Mouse (Mus musculus): Measurements from ENCODE around the gene Ccl17. TPM values are rescaled to one million over a fixed set of nuclear protein-coding genes. Genes with fewer than 3 reads are reported as not detected.
"Not testable (repeated sequence)": the region's sequence is repeated elsewhere in the genome, so short reads cannot be mapped to it uniquely, and the experiment has no call there.

Ccl17 gene
- total and polyA plus RNA-seq, 2 experiments from 2014 or later, result 4.4 to 8.5 TPM

DNA sequence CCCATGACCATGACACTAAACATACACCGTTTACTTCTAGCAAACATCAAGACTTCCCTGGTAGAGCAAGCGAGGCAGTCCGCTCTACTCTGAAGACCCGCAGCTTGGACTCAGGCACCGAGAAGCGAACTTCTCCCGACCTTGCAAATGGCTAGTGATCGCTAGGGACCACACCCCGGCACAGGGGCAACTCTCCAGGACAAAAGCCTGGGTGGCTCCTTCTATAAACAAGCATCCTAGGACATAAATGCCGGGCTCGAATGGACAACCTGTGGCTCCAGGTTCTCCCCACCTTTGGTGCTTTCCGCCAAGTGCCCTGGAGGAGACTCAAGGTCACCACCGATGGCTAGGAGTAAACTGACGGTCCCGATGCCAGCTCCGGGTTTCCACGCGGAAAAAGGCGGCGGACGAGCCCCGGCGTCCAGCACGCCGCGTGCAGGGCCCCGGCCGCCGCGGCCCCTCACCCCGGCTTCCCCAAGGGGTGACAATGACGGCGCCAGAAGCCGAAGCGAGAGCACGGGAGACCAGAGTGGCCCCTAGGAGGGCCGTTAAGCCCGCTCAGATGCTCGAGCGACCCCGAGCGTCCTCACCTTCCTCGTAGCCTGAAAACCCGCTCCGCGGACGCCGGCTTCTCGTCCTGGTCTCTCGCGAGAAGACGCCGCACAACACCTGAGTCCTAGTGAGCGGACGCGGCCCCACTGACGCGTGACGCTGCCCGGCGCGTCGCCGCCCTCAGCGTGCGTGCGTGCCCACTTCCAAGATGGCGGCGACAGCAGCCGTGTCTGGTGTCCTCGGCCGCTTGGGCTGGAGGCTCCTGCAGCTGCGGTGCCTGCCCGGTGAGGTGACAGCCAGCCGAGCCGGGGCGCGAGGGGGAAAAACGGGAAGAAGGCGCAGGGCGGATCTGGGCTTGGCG, 27.7 kb downstream of the Ccl17 start, which contains the start of the genes Coq9 and Ciapin1:
TSS of gene Coq9 (plus strand) at position 660 of the 913 bp plus-strand sequence.
TSS of gene Ciapin1 (minus strand) at position 697 of the 913 bp plus-strand sequence.
- peak; percentile 96 for DNase-seq (ENCODE audit: low spot score)
- H3K27me3 ChIP-seq (ENCODE audit: insufficient read depth, low read length), result no peaks in the 10 kb centered on the region
- no peaks in the 10 kb centered on the region for H3K9me3 ChIP-seq (ENCODE audit: low read length)
- ATAC-seq (ENCODE audit: low FRiP score), result peak; percentile 98
- peak within 1 kb of the TSS; percentile 81 for H3K4me3 ChIP-seq (ENCODE audit: low read depth, low read length)
- no peak for TF ChIP-seq CTCF (IDR thresholded peaks at IDR 0.05)
- H3K9ac ChIP-seq (replicated peaks; ENCODE audit: low read length, poor library complexity, severe bottlenecking), result peak within 1 kb of the TSS; percentile 90
- H3K36me3 ChIP-seq (ENCODE audit: insufficient read depth, low read length), result no peaks in the 10 kb centered on the region
- H3K4me2 ChIP-seq (ENCODE audit: low read depth, low read length, poor library complexity, severe bottlenecking), result peak within 1 kb of the TSS; percentile 81
- peak within 1 kb of the TSS; percentile 93 for H3K27ac ChIP-seq (ENCODE audit: low read depth, low read length)
- H3K4me1 ChIP-seq (ENCODE audit: insufficient read depth, low read length), result peaks cover 6% of the 10 kb centered on the region; the same call in 1 of the 2 replicates
- WGBS, result under 1% methylated on average over 79 of the region's 82 CpGs

DNA sequence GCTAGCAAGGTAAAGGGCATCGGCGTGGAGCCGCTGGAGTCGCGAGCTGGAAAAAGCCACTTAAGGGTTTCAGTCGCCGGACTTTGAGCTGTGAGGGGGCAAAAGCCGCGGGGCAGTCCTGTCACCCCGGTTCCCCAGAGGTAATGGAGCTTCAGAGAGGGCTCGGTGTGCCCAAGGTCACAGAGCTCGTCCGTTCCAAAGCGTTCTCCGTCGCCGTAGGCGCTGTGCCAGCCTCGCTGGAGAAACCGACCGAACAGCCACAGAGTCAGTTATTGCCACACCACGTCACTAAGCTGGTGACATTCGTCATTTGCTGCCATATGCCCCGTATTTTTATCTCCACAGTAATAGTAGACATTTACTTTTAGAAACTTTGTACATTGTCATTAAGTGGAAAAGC, 28.3 kb downstream of the Ccl17 start:
- Histone ChIP-seq H3K36me3 (ENCODE audit: insufficient read depth, low read length) (no peaks in the 10 kb centered on the region), H3K27ac (ENCODE audit: low read depth, low read length) (peak overlapping the region; percentile 93), H3K9ac (replicated peaks; ENCODE audit: low read length, poor library complexity, severe bottlenecking) (peak overlapping the region; percentile 90), H3K9me3 (ENCODE audit: low read length) (no peaks in the 10 kb centered on the region), H3K27me3 (ENCODE audit: insufficient read depth, low read length) (no peaks in the 10 kb centered on the region), H3K4me1 (ENCODE audit: insufficient read depth, low read length) (peaks cover 6% of the 10 kb centered on the region; the same call in 1 of the 2 replicates), H3K4me3 (ENCODE audit: low read depth, low read length) (peak overlapping the region; percentile 81), H3K4me2 (ENCODE audit: low read depth, low read length, poor library complexity, severe bottlenecking) (peak overlapping the region; percentile 81)
- DNase-seq (ENCODE audit: low spot score), result peak; percentile 65
- no peak for TF ChIP-seq CTCF (IDR thresholded peaks at IDR 0.05)
- 1% methylated on average over 24 of the region's 24 CpGs for WGBS
- ATAC-seq (ENCODE audit: low FRiP score), result peak; percentile 64

GRCm38 (mm10) chr8:94841183-94841582, 30.9 kb downstream of the Ccl17 start:
- no peak overlapping the region for H3K27ac ChIP-seq (ENCODE audit: low read depth, low read length)
- no peak for DNase-seq (ENCODE audit: low spot score)
- no peak overlapping the region for H3K4me2 ChIP-seq (ENCODE audit: low read depth, low read length, poor library complexity, severe bottlenecking)
- H3K9me3 ChIP-seq (ENCODE audit: low read length), result no peaks in the 10 kb centered on the region
- ATAC-seq (ENCODE audit: low FRiP score), result no peak
- peak; percentile 32; the same call in 1 of the 2 replicates for TF ChIP-seq CTCF (IDR thresholded peaks at IDR 0.05)
- peaks cover 20% of the 10 kb centered on the region for H3K36me3 ChIP-seq (ENCODE audit: insufficient read depth, low read length)
- WGBS, result 57% methylated on average over 2 of the region's 2 CpGs
- H3K4me1 ChIP-seq (ENCODE audit: insufficient read depth, low read length), result peaks cover 6% of the 10 kb centered on the region; the same call in 1 of the 2 replicates
- H3K9ac ChIP-seq (replicated peaks; ENCODE audit: low read length, poor library complexity, severe bottlenecking), result no peak overlapping the region
- H3K27me3 ChIP-seq (ENCODE audit: insufficient read depth, low read length), result no peaks in the 10 kb centered on the region
- H3K4me3 ChIP-seq (ENCODE audit: low read depth, low read length), result no peak overlapping the region

DNA sequence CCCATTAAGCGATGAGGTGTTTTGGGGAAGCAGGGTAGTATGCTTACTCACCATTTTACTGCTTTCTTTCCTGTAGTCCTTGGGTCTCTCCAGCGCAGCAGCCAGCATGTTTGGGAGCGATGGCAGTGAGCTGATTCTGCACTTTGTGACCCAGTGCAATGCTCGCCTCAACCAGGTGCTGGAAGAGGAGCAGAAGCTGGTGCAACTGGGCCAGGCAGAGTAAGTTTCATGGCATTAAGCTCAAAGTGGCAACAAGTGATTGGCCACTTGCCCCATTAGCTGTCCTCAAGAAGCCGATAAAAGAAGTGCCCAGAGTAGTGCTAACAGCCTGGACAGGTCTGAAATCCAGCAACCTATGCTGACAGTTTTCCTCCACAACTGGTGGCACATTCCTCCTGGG, 39.8 kb downstream of the Ccl17 start:
- ATAC-seq (ENCODE audit: low FRiP score), result no peak
- 91% methylated on average over 5 of the region's 5 CpGs for WGBS
- no peak for DNase-seq (ENCODE audit: low spot score)
- H3K36me3 ChIP-seq (ENCODE audit: insufficient read depth, low read length), result peaks cover 60% of the 10 kb centered on the region
- H3K27me3 ChIP-seq (ENCODE audit: insufficient read depth, low read length), result no peaks in the 10 kb centered on the region
- TF ChIP-seq CTCF (IDR thresholded peaks at IDR 0.05), result no peak
- H3K4me3 ChIP-seq (ENCODE audit: low read depth, low read length), result no peak overlapping the region
- no peaks in the 10 kb centered on the region for H3K4me1 ChIP-seq (ENCODE audit: insufficient read depth, low read length)
- no peak overlapping the region for H3K9ac ChIP-seq (replicated peaks; ENCODE audit: low read length, poor library complexity, severe bottlenecking)
- no peaks in the 10 kb centered on the region for H3K9me3 ChIP-seq (ENCODE audit: low read length)
- no peak overlapping the region for H3K27ac ChIP-seq (ENCODE audit: low read depth, low read length)
- H3K4me2 ChIP-seq (ENCODE audit: low read depth, low read length, poor library complexity, severe bottlenecking), result no peak overlapping the region

GRCm38 (mm10) chr8:94854761-94855160, 44.5 kb downstream of the Ccl17 start:
- not testable (repeated sequence) for H3K27ac ChIP-seq (ENCODE audit: low read depth, low read length); H3K27me3 ChIP-seq (ENCODE audit: insufficient read depth, low read length); H3K4me3 ChIP-seq (ENCODE audit: low read depth, low read length); ATAC-seq (ENCODE audit: low FRiP score); H3K9ac ChIP-seq (replicated peaks; ENCODE audit: low read length, poor library complexity, severe bottlenecking); DNase-seq (ENCODE audit: low spot score); H3K9me3 ChIP-seq (ENCODE audit: low read length); H3K4me2 ChIP-seq (ENCODE audit: low read depth, low read length, poor library complexity, severe bottlenecking); H3K4me1 ChIP-seq (ENCODE audit: insufficient read depth, low read length)
- peaks cover 37% of the 10 kb centered on the region for H3K36me3 ChIP-seq (ENCODE audit: insufficient read depth, low read length)
- 90% methylated on average over 11 of the region's 11 CpGs for WGBS

DNA sequence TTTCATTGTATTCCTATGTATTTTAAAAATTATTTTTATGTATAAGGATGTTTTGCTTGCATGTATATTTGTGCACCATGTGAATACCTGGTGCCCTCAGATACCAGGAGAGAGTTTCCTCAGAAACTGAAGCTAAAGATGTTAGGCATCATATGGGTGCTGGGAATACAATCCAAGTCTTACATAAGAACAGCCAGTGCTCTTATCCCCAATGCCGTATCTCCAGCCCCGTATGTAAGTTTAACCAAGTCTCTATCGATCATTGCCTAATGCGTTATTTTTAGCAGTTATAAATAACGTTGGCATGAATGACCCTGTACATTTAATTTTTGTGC, 46.7 kb downstream of the Ccl17 start:
- no peak for TF ChIP-seq CTCF (IDR thresholded peaks at IDR 0.05)
- peaks cover 34% of the 10 kb centered on the region for H3K36me3 ChIP-seq (ENCODE audit: insufficient read depth, low read length)
- no peaks in the 10 kb centered on the region for H3K4me1 ChIP-seq (ENCODE audit: insufficient read depth, low read length)
- H3K4me2 ChIP-seq (ENCODE audit: low read depth, low read length, poor library complexity, severe bottlenecking), result no peak overlapping the region
- no peak for DNase-seq (ENCODE audit: low spot score)
- WGBS, result 33% methylated on average over 5 of the region's 5 CpGs
- ATAC-seq (ENCODE audit: low FRiP score), result 0 out of 2 replicates have a peak, but pooled peaks have one; percentile 9
- H3K9ac ChIP-seq (replicated peaks; ENCODE audit: low read length, poor library complexity, severe bottlenecking), result no peak overlapping the region
- no peaks in the 10 kb centered on the region for H3K9me3 ChIP-seq (ENCODE audit: low read length)
- H3K4me3 ChIP-seq (ENCODE audit: low read depth, low read length), result peak overlapping the region; percentile 94; the same call in 1 of the 2 replicates
- no peak overlapping the region for H3K27ac ChIP-seq (ENCODE audit: low read depth, low read length)
- no peaks in the 10 kb centered on the region for H3K27me3 ChIP-seq (ENCODE audit: insufficient read depth, low read length)

Data from midbrain, postnatal 0 days (tissue).